Mouse (Mus musculus) stomach, postnatal 0 days (tissue): Measurements from ENCODE around the gene Rps9. TPM values are rescaled to one million over a fixed set of nuclear protein-coding genes. Genes with fewer than 3 reads are reported as not detected.
"Not testable (repeated sequence)": the region's sequence is repeated elsewhere in the genome, so short reads cannot be mapped to it uniquely, and the experiment has no call there.

Source experiments
- ATAC-seq: fragments of 200-750 bp; cut with Nextera tagmentation; 2 replicates; pipeline ENCODE4 v1.8.0; 2017; ENCODE audit not compliant: low FRiP score, low TSS enrichment
- DNase-seq: peaks from one replicate; pipeline ENCODE4 v3.0.0-alpha.2; 2016; ENCODE audit warnings: low spot score
- H3K27ac ChIP-seq: fragments of 300-500 bp; sonication (generic); replicated peaks from 2 replicates; pipeline ENCODE4 v1.5.1; 2014; ENCODE audit warnings: mild to moderate bottlenecking, control low read depth
- H3K27me3 ChIP-seq: fragments of 300-500 bp; sonication (generic); 2 replicates; pipeline ENCODE4 v1.6.1; 2014; ENCODE audit warnings: low read length; ENCODE audit not compliant: control insufficient read depth, insufficient read depth
- H3K36me3 ChIP-seq: fragments of 300-500 bp; sonication (generic); 2 replicates; pipeline ENCODE4 v1.6.1; 2014; ENCODE audit warnings: low read length, mixed read lengths; ENCODE audit not compliant: control insufficient read depth, insufficient read depth
- H3K4me1 ChIP-seq: fragments of 300-500 bp; sonication (generic); replicated peaks from 2 replicates; pipeline ENCODE4 v1.6.1; 2014; ENCODE audit warnings: antibody characterized with exemption; ENCODE audit not compliant: control insufficient read depth, insufficient read depth
- H3K4me2 ChIP-seq: fragments of 300-500 bp; sonication (generic); replicated peaks from 2 replicates; pipeline ENCODE4 v1.6.1; 2014; ENCODE audit warnings: low read depth, mild to moderate bottlenecking, control low read depth, moderate library complexity
- H3K4me3 ChIP-seq: fragments of 300-500 bp; sonication (generic); 2 replicates; pipeline ENCODE4 v1.5.1; 2014; ENCODE audit warnings: low read depth, low read length, control low read depth
- H3K9ac ChIP-seq: fragments of 300-500 bp; sonication (generic); 2 replicates; pipeline ENCODE4 v1.6.1; 2014; ENCODE audit warnings: mild to moderate bottlenecking, low read length, control low read depth, mixed read lengths
- H3K9me3 ChIP-seq: fragments of 300-500 bp; sonication (generic); 2 replicates; pipeline ENCODE4 v1.6.1; 2016; ENCODE audit warnings: low read length; ENCODE audit not compliant: control insufficient read depth
- CTCF ChIP-seq: IDR thresholded peaks from 2 replicates; pipeline ENCODE4 v1.5.1; 2016; ENCODE audit warnings: antibody characterized with exemption, low read depth, mild to moderate bottlenecking, moderate library complexity
- EP300 ChIP-seq: optimal IDR thresholded peaks from 2 replicates; pipeline ENCODE3; 2016; ENCODE audit warnings: antibody characterized with exemption
- WGBS: fragments of 180-500 bp; shearing (Covaris S2); extraction: QIAGEN DNeasy Blood & Tissue Kit; methylation state at CpG from one replicate; pipeline ENCODE4 v1.1.7; 2014; 5-methylcytosine and 5-hydroxymethylcytosine counted together
- polyA plus RNA-seq: library from polyadenylated mRNA; unstranded; fragments of >200 nt; fragmentation: Nextera tagmentation; extraction: Ambion mirVana; gene quantifications from 2 replicates; pipeline ENCODE4 v1.2.1, GENCODE M21; 2015

Gene Rps9
- polyA plus RNA-seq, 1 experiment from 2014 or later: 1,141 TPM

GRCm38 (mm10) chr7:3705911-3706310 lies 2.1 kb downstream of the Rps9 start:
- no peak for TF ChIP-seq EP300
- no peak for TF ChIP-seq CTCF
- H3K27me3 ChIP-seq: no peaks in the 10 kb centered on the region
- peak overlapping the region; percentile 63 for H3K4me3 ChIP-seq
- ATAC-seq (no peak), DNase-seq (no peak)
- peak overlapping the region; percentile 19; the same call in 1 of the 2 replicates for H3K27ac ChIP-seq
- H3K36me3 ChIP-seq: peaks cover 8% of the 10 kb centered on the region
- H3K9me3 ChIP-seq: no peaks in the 10 kb centered on the region
- H3K9ac ChIP-seq: peak overlapping the region; percentile 82
- 21% methylated on average over 6 of the region's 6 CpGs for WGBS
- H3K4me1 ChIP-seq: peaks cover 4% of the 10 kb centered on the region; the same call in 1 of the 2 replicates
- peak overlapping the region; percentile 73 for H3K4me2 ChIP-seq

GRCm38 (mm10) chr7:3706343-3706934 lies 2.6 kb downstream of the Rps9 start:
- no peak; the same call in 1 of the 2 replicates for ATAC-seq
- Histone ChIP-seq H3K36me3 (peaks cover 8% of the 10 kb centered on the region), H3K9ac (peak overlapping the region; percentile 82; the same call in 1 of the 2 replicates), H3K9me3 (no peaks in the 10 kb centered on the region), H3K4me1 (peaks cover 4% of the 10 kb centered on the region; the same call in 1 of the 2 replicates), H3K4me2 (peak overlapping the region; percentile 73; the same call in 1 of the 2 replicates), H3K4me3 (no peak overlapping the region), H3K27ac (peak overlapping the region; percentile 19), H3K27me3 (no peaks in the 10 kb centered on the region)
- 33% methylated on average over 11 of the region's 11 CpGs for WGBS
- no peak for DNase-seq
- no peak for TF ChIP-seq EP300
- no peak for TF ChIP-seq CTCF

- H3K4me3 ChIP-seq: no peak overlapping the region
- no peak overlapping the region for H3K27ac ChIP-seq
These were observed 3.2 kb downstream of the Rps9 start for GRCm38 (mm10) chr7:3707027-3707426.

GRCm38 (mm10) chr7:3707568-3708413 lies 4.0 kb downstream of the Rps9 start:
- no peak overlapping the region for H3K4me3 ChIP-seq
- H3K27me3 ChIP-seq: no peaks in the 10 kb centered on the region
- no peak overlapping the region for H3K4me2 ChIP-seq
- DNase-seq (no peak), ATAC-seq (no peak)
- 40% methylated on average over 7 of the region's 7 CpGs for WGBS
- H3K36me3 ChIP-seq: peaks cover 8% of the 10 kb centered on the region
- H3K4me1 ChIP-seq: peaks cover 4% of the 10 kb centered on the region; the same call in 1 of the 2 replicates
- no peak for TF ChIP-seq CTCF
- no peak for TF ChIP-seq EP300
- H3K27ac ChIP-seq: no peak overlapping the region
- H3K9ac ChIP-seq: no peak overlapping the region
- no peaks in the 10 kb centered on the region for H3K9me3 ChIP-seq

More at GRCm38 (mm10) chr7:3707027-3707426, 3.2 kb downstream of the Rps9 start:
- H3K4me2 ChIP-seq: no peak overlapping the region
- peaks cover 4% of the 10 kb centered on the region; the same call in 1 of the 2 replicates for H3K4me1 ChIP-seq
- no peaks in the 10 kb centered on the region for H3K9me3 ChIP-seq
- TF ChIP-seq EP300 (no peak), CTCF (no peak)
- WGBS: 54% methylated on average over 4 of the region's 4 CpGs
- peak overlapping the region; percentile 41; the same call in 1 of the 2 replicates for H3K9ac ChIP-seq
- DNase-seq (peak; percentile 36), ATAC-seq (peak; percentile 57)
- no peaks in the 10 kb centered on the region for H3K27me3 ChIP-seq
- peaks cover 8% of the 10 kb centered on the region for H3K36me3 ChIP-seq

GRCm38 (mm10) chr7:3708447-3708980 lies 4.7 kb downstream of the Rps9 start:
- 36% methylated on average over 5 of the region's 5 CpGs for WGBS
- H3K36me3 ChIP-seq, ATAC-seq, H3K9ac ChIP-seq, H3K27ac ChIP-seq, H3K4me1 ChIP-seq, H3K27me3 ChIP-seq, H3K4me3 ChIP-seq, DNase-seq, H3K9me3 ChIP-seq, H3K4me2 ChIP-seq: not testable (repeated sequence)
